9 mouse cellular contexts compared by ENCODE assay signal in genomic region chr5:117125482-117126346, GRCm38 (mm10). TPM values are rescaled to one million over a fixed set of nuclear protein-coding genes. Genes with fewer than 3 reads are reported as not detected.
DNase-seq lines count a peak whose midpoint lies in the region; ATAC-seq and TF ChIP-seq lines count a peak whose summit lies in the region.
"Had no signal": no experiment of that assay in that cellular context is flagged by ENCODE, and none has a peak within 500 bp of the region (broad histone marks: within the 10 kb centered on the region; RNA-seq: fewer than 3 reads in every experiment).

No protein-coding gene starts in this region.

- peak; percentile 19; the same call in 1 of the 2 replicates for ATAC-seq in forebrain, embryonic 13.5 days
- ATAC-seq in forebrain, postnatal 0 days = no peak
- peak; percentile 36 for ATAC-seq in lung, embryonic 16.5 days (ENCODE audit: low read depth)
- peak; percentile 46; the same call in 1 of the 2 replicates for ATAC-seq in limb, embryonic 15.5 days (ENCODE audit: insufficient number of reproducible peaks, low FRiP score, low TSS enrichment, low read depth)
- peak; percentile 70 for ATAC-seq in stomach, postnatal 0 days (ENCODE audit: low FRiP score, low TSS enrichment)

- no peak for DNase-seq in forebrain, postnatal 0 days
- DNase-seq in lung, adult 18-20 months = no peak
- DNase-seq in stomach, postnatal 0 days (ENCODE audit: low spot score) = peak; percentile 58
- no peak for DNase-seq in spleen, adult 18-20 months
- DNase-seq in right cerebral cortex, adult 18-20 months = no peak

- no peak overlapping the region for H3K9ac ChIP-seq in forebrain, embryonic 13.5 days
- no peak overlapping the region for H3K9ac ChIP-seq in forebrain, postnatal 0 days
- H3K9ac ChIP-seq in lung, embryonic 16.5 days (ENCODE audit: low read length) = no peak overlapping the region
- no peak overlapping the region for H3K9ac ChIP-seq in limb, embryonic 15.5 days
- H3K9ac ChIP-seq in stomach, postnatal 0 days (ENCODE audit: low read length) = no peak overlapping the region
- H3K9ac ChIP-seq: forebrain, embryonic 12.5 days had no signal

- no peaks in the 10 kb centered on the region for H3K9me3 ChIP-seq in forebrain, embryonic 13.5 days (replicated peaks)
- no peaks in the 10 kb centered on the region for H3K9me3 ChIP-seq in forebrain, postnatal 0 days (ENCODE audit: low read length)
- H3K9me3 ChIP-seq in lung, embryonic 16.5 days (ENCODE audit: control insufficient read depth, low read length) = no peaks in the 10 kb centered on the region
- H3K9me3 ChIP-seq in limb, embryonic 15.5 days = no peaks in the 10 kb centered on the region
- no peaks in the 10 kb centered on the region for H3K9me3 ChIP-seq in stomach, postnatal 0 days (ENCODE audit: control insufficient read depth, low read length)
- H3K9me3 ChIP-seq: forebrain, embryonic 12.5 days had no signal

- peaks cover 8% of the 10 kb centered on the region; the same call in 1 of the 2 replicates for H3K27me3 ChIP-seq in forebrain, embryonic 13.5 days
- H3K27me3 ChIP-seq in forebrain, postnatal 0 days (ENCODE audit: insufficient read depth, low read length) = peaks cover 6% of the 10 kb centered on the region; the same call in 1 of the 2 replicates
- H3K27me3 ChIP-seq in lung, embryonic 16.5 days (ENCODE audit: control insufficient read depth, insufficient read depth, low read depth, low read length) = no peaks in the 10 kb centered on the region
- peaks cover 12% of the 10 kb centered on the region for H3K27me3 ChIP-seq in limb, embryonic 15.5 days
- no peaks in the 10 kb centered on the region for H3K27me3 ChIP-seq in stomach, postnatal 0 days (ENCODE audit: control insufficient read depth, insufficient read depth, low read length)

- WGBS in forebrain, embryonic 13.5 days = 79% methylated on average over 16 of the region's 16 CpGs
- WGBS in forebrain, postnatal 0 days = 80% methylated on average over 16 of the region's 16 CpGs
- WGBS in lung, embryonic 16.5 days = 81% methylated on average over 16 of the region's 16 CpGs
- WGBS in limb, embryonic 15.5 days = 80% methylated on average over 16 of the region's 16 CpGs
- WGBS in stomach, postnatal 0 days = 77% methylated on average over 16 of the region's 16 CpGs

- TF ChIP-seq EP300 in stomach, postnatal 0 days (optimal IDR thresholded peaks at IDR 0.05) = no peak

- no peak overlapping the region for H3K27ac ChIP-seq in forebrain, embryonic 13.5 days
- no peak overlapping the region for H3K27ac ChIP-seq in forebrain, postnatal 0 days (ENCODE audit: low read depth, low read length)
- no peak overlapping the region for H3K27ac ChIP-seq in lung, embryonic 16.5 days (ENCODE audit: low read length)
- no peak overlapping the region for H3K27ac ChIP-seq in limb, embryonic 15.5 days
- H3K27ac ChIP-seq in stomach, postnatal 0 days (replicated peaks) = no peak overlapping the region
- H3K27ac ChIP-seq: forebrain, embryonic 12.5 days had no signal

- H3K36me3 ChIP-seq in forebrain, embryonic 13.5 days (ENCODE audit: poor library complexity, severe bottlenecking) = no peaks in the 10 kb centered on the region
- H3K36me3 ChIP-seq in forebrain, postnatal 0 days (ENCODE audit: insufficient read depth) = no peaks in the 10 kb centered on the region
- H3K36me3 ChIP-seq in lung, embryonic 16.5 days (ENCODE audit: control insufficient read depth, insufficient read depth, low read length) = no peaks in the 10 kb centered on the region
- no peaks in the 10 kb centered on the region for H3K36me3 ChIP-seq in limb, embryonic 15.5 days
- no peaks in the 10 kb centered on the region for H3K36me3 ChIP-seq in stomach, postnatal 0 days (ENCODE audit: control insufficient read depth, insufficient read depth, low read length)
- H3K36me3 ChIP-seq: forebrain, embryonic 12.5 days had no signal

- no peak overlapping the region for H3K4me2 ChIP-seq in forebrain, embryonic 13.5 days
- no peak overlapping the region for H3K4me2 ChIP-seq in forebrain, postnatal 0 days (ENCODE audit: low read depth)
- no peak overlapping the region for H3K4me2 ChIP-seq in lung, embryonic 16.5 days (ENCODE audit: low read depth, low read length)
- no peak overlapping the region for H3K4me2 ChIP-seq in limb, embryonic 15.5 days
- no peak overlapping the region for H3K4me2 ChIP-seq in stomach, postnatal 0 days (replicated peaks; ENCODE audit: low read depth)
- H3K4me2 ChIP-seq: forebrain, embryonic 12.5 days had no signal

- TF ChIP-seq CTCF in forebrain, postnatal 0 days (IDR thresholded peaks at IDR 0.05; ENCODE audit: low read depth) = no peak
- TF ChIP-seq CTCF in stomach, postnatal 0 days (IDR thresholded peaks at IDR 0.05; ENCODE audit: low read depth) = no peak

- H3K4me3 ChIP-seq in forebrain, embryonic 13.5 days = no peak overlapping the region
- no peak overlapping the region for H3K4me3 ChIP-seq in forebrain, postnatal 0 days (ENCODE audit: low read depth, low read length)
- H3K4me3 ChIP-seq in lung, embryonic 16.5 days (ENCODE audit: low read length) = no peak overlapping the region
- H3K4me3 ChIP-seq in limb, embryonic 15.5 days = no peak overlapping the region
- H3K4me3 ChIP-seq in stomach, postnatal 0 days (ENCODE audit: low read depth, low read length) = no peak overlapping the region
- H3K4me3 ChIP-seq: forebrain, embryonic 12.5 days had no signal

- peaks cover 12% of the 10 kb centered on the region for H3K4me1 ChIP-seq in forebrain, embryonic 13.5 days
- H3K4me1 ChIP-seq in forebrain, postnatal 0 days (ENCODE audit: insufficient read depth) = peaks cover 3% of the 10 kb centered on the region; the same call in 1 of the 2 replicates
- peaks cover 11% of the 10 kb centered on the region; the same call in 1 of the 2 replicates for H3K4me1 ChIP-seq in lung, embryonic 16.5 days (replicated peaks; ENCODE audit: control insufficient read depth, insufficient read depth, low read length)
- H3K4me1 ChIP-seq in limb, embryonic 15.5 days = peaks cover 6% of the 10 kb centered on the region
- H3K4me1 ChIP-seq in stomach, postnatal 0 days (replicated peaks; ENCODE audit: control insufficient read depth, insufficient read depth) = no peaks in the 10 kb centered on the region

RNA-seq across cellular contexts. Expression of gene Taok3, which starts 5.8 kb away (rescaled TPM):
- 29.8 and 30.7 TPM in 2 replicates for polyA plus RNA-seq in forebrain, embryonic 13.5 days (2015; fragmentation: Nextera tagmentation; extraction: Ambion mirVana)
- total RNA-seq in forebrain, postnatal 0 days (2014; rRNA removed) = 37.2 TPM in 2 replicates
- polyA plus RNA-seq in forebrain, postnatal 0 days (2015; fragmentation: Nextera tagmentation; extraction: Ambion mirVana) = 40.8 and 57.6 TPM in 2 replicates
- polyA plus RNA-seq in lung, embryonic 16.5 days (2015; fragmentation: Nextera tagmentation; extraction: Ambion mirVana) = 33.5 and 37.1 TPM in 2 replicates
- polyA plus RNA-seq in limb, embryonic 15.5 days (2015; fragmentation: Nextera tagmentation; extraction: Ambion mirVana) = 18.4 and 20.5 TPM in 2 replicates
- polyA plus RNA-seq in stomach, postnatal 0 days (2015; fragmentation: Nextera tagmentation; extraction: Ambion mirVana) = 23.1 and 24.2 TPM in 2 replicates

RNA-seq across cellular contexts. Expression of gene Suds3, which starts 9.8 kb away (rescaled TPM):
- polyA plus RNA-seq in forebrain, embryonic 13.5 days (2015; fragmentation: Nextera tagmentation; extraction: Ambion mirVana) = 79.0 and 83.5 TPM in 2 replicates
- 83.5 and 95.9 TPM in 2 replicates for total RNA-seq in forebrain, postnatal 0 days (2014; rRNA removed)
- polyA plus RNA-seq in forebrain, postnatal 0 days (2015; fragmentation: Nextera tagmentation; extraction: Ambion mirVana) = 75.9 and 76.4 TPM in 2 replicates
- 56.9 and 63.4 TPM in 2 replicates for polyA plus RNA-seq in lung, embryonic 16.5 days (2015; fragmentation: Nextera tagmentation; extraction: Ambion mirVana)
- 58.3 and 68.8 TPM in 2 replicates for polyA plus RNA-seq in limb, embryonic 15.5 days (2015; fragmentation: Nextera tagmentation; extraction: Ambion mirVana)
- 42.2 and 46.9 TPM in 2 replicates for polyA plus RNA-seq in stomach, postnatal 0 days (2015; fragmentation: Nextera tagmentation; extraction: Ambion mirVana)
